Mouse (Mus musculus) embryonic facial prominence, embryonic 12.5 days (tissue): ENCODE measurements around the gene Hip1r. TPM values are rescaled to one million over a fixed set of nuclear protein-coding genes. Genes with fewer than 3 reads are reported as not detected.

Experiments
- ATAC-seq: fragments of 200-750 bp; cut with Nextera tagmentation; 2 replicates; pipeline ENCODE4 v1.8.0; 2017; ENCODE audit not compliant: insufficient number of reproducible peaks, insufficient read depth, low FRiP score, low TSS enrichment
- H3K27ac ChIP-seq: fragments of 300-500 bp; sonication (generic); 2 replicates; pipeline ENCODE4 v1.5.1; 2016; ENCODE audit warnings: mild to moderate bottlenecking
- H3K27me3 ChIP-seq: fragments of 300-500 bp; sonication (generic); 2 replicates; pipeline ENCODE4 v1.6.1; 2016; ENCODE audit warnings: mild to moderate bottlenecking, moderate library complexity
- H3K36me3 ChIP-seq: fragments of 300-500 bp; sonication (generic); 2 replicates; pipeline ENCODE4 v1.6.1; 2016; ENCODE audit warnings: mild to moderate bottlenecking
- H3K4me1 ChIP-seq: fragments of 300-500 bp; sonication (generic); 2 replicates; pipeline ENCODE4 v1.6.1; 2016
- H3K4me2 ChIP-seq: fragments of 300-500 bp; sonication (generic); replicated peaks from 2 replicates; pipeline ENCODE4 v1.6.1; 2016; ENCODE audit warnings: mild to moderate bottlenecking, moderate library complexity
- H3K4me3 ChIP-seq: fragments of 300-500 bp; sonication (generic); 2 replicates; pipeline ENCODE4 v1.5.1; 2016; ENCODE audit warnings: mild to moderate bottlenecking
- H3K9ac ChIP-seq: fragments of 300-500 bp; sonication (generic); 2 replicates; pipeline ENCODE4 v1.6.1; 2016; ENCODE audit warnings: mild to moderate bottlenecking, moderate library complexity
- H3K9me3 ChIP-seq: fragments of 300-500 bp; sonication (generic); 2 replicates; pipeline ENCODE4 v1.6.1; 2016; ENCODE audit warnings: mild to moderate bottlenecking, moderate library complexity
- WGBS: fragments of 180-500 bp; shearing (Covaris S2); methylation state at CpG from one replicate; pipeline ENCODE4 v1.1.7; 2016; 5-methylcytosine and 5-hydroxymethylcytosine counted together
- polyA plus RNA-seq: library from polyadenylated mRNA; unstranded; fragments of >200 nt; fragmentation: Nextera tagmentation; extraction: Ambion mirVana; gene quantifications from 2 replicates; pipeline ENCODE4 v1.2.1, GENCODE M21; 2016

Gene Hip1r
- polyA plus RNA-seq, 1 experiment from 2014 or later = 11.4 TPM

DNA sequence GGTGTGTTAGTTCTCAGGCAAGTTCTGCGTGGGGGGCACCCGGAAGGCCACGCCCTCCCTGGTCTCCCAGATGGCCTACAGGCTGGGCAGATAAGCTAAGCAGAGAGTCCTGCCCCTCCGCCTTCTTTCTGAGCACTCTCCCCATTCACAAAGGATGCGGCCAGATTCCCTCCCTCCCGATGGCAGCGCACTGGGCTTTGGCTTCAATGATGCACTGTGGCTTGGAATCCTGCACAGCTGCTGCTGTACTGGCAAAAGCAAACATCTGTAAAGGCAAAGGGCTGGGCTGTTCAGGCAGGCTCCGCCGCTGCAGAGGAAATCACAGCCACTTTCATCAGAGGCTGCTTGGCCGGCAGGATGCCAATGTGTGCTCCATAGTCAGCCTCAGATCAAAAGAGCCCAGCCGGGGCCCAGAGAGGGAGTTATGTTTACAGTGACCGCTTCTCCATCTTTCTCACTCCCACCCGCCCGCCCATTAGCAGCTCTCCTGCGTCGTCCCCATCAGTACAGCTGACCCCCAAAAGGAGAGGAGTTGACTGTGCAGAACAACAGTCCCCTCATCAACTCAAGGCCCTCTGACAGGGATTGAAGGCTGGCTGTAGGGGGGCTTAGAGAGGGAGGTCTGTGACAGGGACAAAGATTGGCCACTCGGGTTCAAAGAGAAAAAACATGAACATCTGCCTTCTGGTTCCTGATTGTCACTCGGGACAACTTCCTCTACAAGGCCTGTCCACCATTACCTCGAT lies 37.7 kb downstream of the Hip1r start:
- H3K9me3 ChIP-seq = no peaks in the 10 kb centered on the region
- 15% methylated on average over 19 of the region's 19 CpGs for WGBS
- H3K27me3 ChIP-seq = no peaks in the 10 kb centered on the region
- peak overlapping the region; percentile 29 for H3K4me2 ChIP-seq
- peaks cover 44% of the 10 kb centered on the region for H3K4me1 ChIP-seq
- 0 out of 2 replicates have a peak overlapping the region, but pooled peaks have one; percentile 7 for H3K9ac ChIP-seq
- peaks cover 42% of the 10 kb centered on the region for H3K36me3 ChIP-seq
- peak overlapping the region; percentile 83 for H3K27ac ChIP-seq
- no peak overlapping the region; the same call in 1 of the 2 replicates for H3K4me3 ChIP-seq
- peak; percentile 43; the same call in 1 of the 2 replicates for ATAC-seq

DNA sequence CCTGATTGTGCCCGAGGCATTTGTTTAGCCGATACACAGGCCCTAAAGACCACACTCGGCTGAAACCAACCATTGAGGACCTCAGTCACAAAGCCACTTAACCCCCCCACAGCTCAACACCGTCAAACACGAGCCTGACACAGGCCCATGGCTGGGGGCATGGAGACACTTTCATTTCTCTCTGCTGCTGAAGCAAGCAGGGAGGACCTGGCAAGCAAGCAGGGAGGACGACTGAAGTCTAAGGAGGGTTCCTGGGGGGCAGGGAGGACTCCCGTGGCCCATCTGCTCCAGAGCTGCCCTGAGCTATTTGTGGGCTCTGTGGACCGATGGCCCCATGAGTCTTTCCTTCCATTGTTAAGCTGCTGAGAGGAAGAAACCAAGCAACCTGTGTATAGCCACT lies 38.5 kb downstream of the Hip1r start:
- ATAC-seq = no peak
- 25% methylated on average over 8 of the region's 8 CpGs for WGBS
- Histone ChIP-seq H3K4me1 (peaks cover 46% of the 10 kb centered on the region), H3K36me3 (peaks cover 33% of the 10 kb centered on the region), H3K4me2 (peak overlapping the region; percentile 29; the same call in 1 of the 2 replicates), H3K27me3 (no peaks in the 10 kb centered on the region), H3K9me3 (no peaks in the 10 kb centered on the region), H3K9ac (no peak overlapping the region), H3K4me3 (no peak overlapping the region), H3K27ac (peak overlapping the region; percentile 83)

DNA sequence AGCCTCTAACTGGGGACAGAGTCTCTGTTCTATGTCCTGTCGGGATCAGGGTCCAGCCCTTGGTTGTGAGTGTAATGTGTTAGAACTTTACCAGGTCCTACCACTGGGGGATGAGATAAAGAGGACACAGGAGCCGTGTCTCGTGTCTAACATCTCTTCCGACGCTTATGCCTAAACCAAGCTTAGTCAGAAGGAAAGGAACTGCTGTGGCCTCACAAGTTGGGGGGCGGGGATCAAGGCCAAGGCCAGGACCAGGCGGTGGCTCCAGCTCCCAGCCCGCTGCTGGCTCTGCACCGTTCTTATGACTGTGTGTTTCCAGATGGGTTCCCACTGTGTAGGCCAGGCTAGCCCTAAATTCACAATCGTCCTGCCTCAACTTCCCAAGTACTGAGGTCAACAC lies 39.5 kb downstream of the Hip1r start:
- Histone ChIP-seq H3K4me1 (peaks cover 52% of the 10 kb centered on the region), H3K27me3 (no peaks in the 10 kb centered on the region), H3K9ac (no peak overlapping the region), H3K4me3 (no peak overlapping the region), H3K4me2 (no peak overlapping the region), H3K9me3 (no peaks in the 10 kb centered on the region), H3K27ac (no peak overlapping the region), H3K36me3 (peaks cover 24% of the 10 kb centered on the region)
- 82% methylated on average over 10 of the region's 10 CpGs for WGBS
- no peak for ATAC-seq

DNA sequence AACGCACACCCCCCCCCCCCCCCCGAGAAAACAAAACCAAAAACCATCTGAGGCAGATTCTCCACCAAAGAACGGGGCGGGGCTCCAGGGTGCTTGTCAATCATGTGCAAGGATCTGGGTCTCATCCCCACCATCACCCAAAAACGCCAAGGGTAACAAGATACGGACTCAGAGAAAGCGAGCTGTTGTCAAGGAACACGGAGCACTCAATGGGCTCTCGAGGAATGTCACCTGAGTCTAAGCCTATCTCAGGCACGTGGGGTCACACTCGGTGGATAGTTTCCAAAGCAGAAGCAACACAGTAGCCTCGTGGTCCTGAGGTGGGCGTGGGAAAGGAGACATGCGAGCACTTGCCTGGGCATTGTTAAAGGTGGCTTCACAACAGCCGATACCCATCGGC lies 40.3 kb downstream of the Hip1r start:
- Histone ChIP-seq H3K27me3 (no peaks in the 10 kb centered on the region), H3K4me1 (peaks cover 52% of the 10 kb centered on the region), H3K9ac (no peak overlapping the region), H3K4me3 (no peak overlapping the region), H3K9me3 (no peaks in the 10 kb centered on the region), H3K36me3 (peaks cover 15% of the 10 kb centered on the region), H3K27ac (no peak overlapping the region), H3K4me2 (no peak overlapping the region)
- ATAC-seq = no peak
- 80% methylated on average over 16 of the region's 16 CpGs for whole genome bisulfite sequencing

DNA sequence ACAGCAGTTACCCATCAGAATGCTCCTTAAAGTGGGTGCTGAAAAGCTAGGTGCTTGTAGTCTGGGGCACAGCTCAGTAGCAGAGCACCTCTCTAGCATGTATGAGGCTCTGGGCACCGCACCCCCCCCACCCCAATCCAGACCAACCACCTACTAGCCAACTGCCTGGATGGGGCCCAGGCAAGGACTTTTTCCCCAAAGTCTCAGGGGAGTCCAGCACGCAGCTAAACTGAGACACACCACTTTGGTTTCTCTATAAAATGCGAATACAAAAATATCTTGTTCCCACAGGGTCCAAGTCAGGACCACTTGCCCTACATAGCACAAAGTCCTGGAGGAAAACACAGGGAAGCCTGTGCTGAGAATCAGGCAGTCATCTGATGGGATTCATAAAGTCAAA lies 40.8 kb downstream of the Hip1r start:
- H3K27ac ChIP-seq = no peak overlapping the region
- H3K4me1 ChIP-seq = peaks cover 52% of the 10 kb centered on the region
- no peak overlapping the region for H3K9ac ChIP-seq
- ATAC-seq = no peak
- WGBS = 78% methylated on average over 3 of the region's 3 CpGs
- no peaks in the 10 kb centered on the region for H3K27me3 ChIP-seq
- no peak overlapping the region for H3K4me2 ChIP-seq
- no peaks in the 10 kb centered on the region for H3K9me3 ChIP-seq
- peaks cover 11% of the 10 kb centered on the region for H3K36me3 ChIP-seq
- no peak overlapping the region for H3K4me3 ChIP-seq

DNA sequence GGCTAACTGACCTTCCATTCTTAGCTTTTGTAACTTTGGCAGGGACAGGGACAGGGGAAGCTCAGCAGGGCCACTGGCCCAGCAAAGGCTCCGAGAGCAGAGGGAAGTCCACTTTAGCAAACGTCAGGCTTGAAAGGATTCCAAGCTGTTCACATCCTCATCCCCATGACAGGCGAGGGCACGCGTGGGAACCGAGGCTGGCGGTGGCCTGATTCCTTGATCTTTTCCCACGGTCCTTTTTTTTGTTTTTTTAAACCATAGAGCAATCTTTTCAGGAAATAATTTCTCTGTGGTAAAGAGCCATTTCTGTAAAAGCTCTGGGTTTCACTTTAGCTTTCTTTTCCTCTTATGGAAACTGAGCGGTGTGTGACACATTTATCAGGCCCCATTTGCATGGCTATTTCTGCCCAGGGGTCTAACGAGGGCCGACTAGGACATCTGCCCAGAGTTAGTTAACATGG lies 41.4 kb downstream of the Hip1r start:
- Histone ChIP-seq H3K4me3 (no peak overlapping the region), H3K9ac (no peak overlapping the region), H3K27ac (no peak overlapping the region), H3K4me1 (peaks cover 54% of the 10 kb centered on the region), H3K27me3 (no peaks in the 10 kb centered on the region), H3K36me3 (peaks cover 6% of the 10 kb centered on the region), H3K9me3 (no peaks in the 10 kb centered on the region), H3K4me2 (no peak overlapping the region)
- ATAC-seq = no peak
- WGBS = 28% methylated on average over 11 of the region's 11 CpGs

DNA sequence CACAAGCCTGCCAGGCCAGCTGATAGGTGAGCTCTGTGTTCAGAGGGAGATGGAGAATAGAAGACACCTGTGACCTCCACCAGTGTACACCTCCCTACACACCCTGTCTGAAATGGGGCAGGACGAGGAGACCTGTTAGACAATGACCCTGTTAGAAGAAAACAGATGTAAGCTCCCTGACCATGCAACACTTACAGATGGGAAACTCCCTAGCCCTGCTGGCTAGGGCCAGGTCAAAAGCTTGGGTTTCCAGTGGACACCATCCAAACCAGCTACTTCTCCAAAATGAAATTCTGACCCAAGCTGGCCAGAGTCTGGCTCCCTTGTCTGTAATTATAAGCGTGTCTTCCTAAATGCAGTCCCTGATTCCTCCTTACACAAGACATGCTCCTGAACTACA lies 42.3 kb downstream of the Hip1r start:
- Histone ChIP-seq H3K36me3 (no peaks in the 10 kb centered on the region), H3K9me3 (no peaks in the 10 kb centered on the region), H3K27me3 (no peaks in the 10 kb centered on the region), H3K4me2 (no peak overlapping the region), H3K9ac (no peak overlapping the region), H3K27ac (no peak overlapping the region), H3K4me3 (no peak overlapping the region), H3K4me1 (peaks cover 53% of the 10 kb centered on the region)
- ATAC-seq = no peak
- 69% methylated on average over 2 of the region's 2 CpGs for WGBS

DNA sequence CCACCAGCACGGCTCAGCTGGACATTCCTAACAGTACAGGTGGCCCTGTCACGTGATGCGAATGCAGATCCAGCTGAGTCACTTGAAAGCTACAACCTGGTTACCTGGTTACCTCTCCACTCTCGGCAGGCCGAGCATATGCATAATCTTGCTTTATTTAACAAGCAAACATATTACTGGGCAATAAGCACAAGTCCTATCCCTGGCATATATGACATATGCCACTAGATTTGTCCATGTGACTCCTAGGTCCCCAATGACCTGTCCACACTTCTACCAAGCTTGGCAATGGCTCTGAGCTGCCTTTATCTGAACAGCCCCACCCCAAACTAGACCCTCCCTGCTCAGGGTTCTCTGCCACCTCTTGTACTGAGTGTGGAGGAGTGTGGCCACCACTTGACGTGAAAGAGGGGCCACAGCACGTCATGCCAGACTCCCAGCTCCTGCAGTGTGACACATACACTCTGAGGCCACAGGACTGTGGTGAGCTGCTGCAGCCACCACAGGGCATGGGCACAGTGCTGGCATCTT lies 42.9 kb downstream of the Hip1r start:
- Histone ChIP-seq H3K9me3 (no peaks in the 10 kb centered on the region), H3K36me3 (no peaks in the 10 kb centered on the region), H3K4me3 (no peak overlapping the region), H3K4me2 (no peak overlapping the region), H3K9ac (no peak overlapping the region), H3K27ac (no peak overlapping the region), H3K27me3 (no peaks in the 10 kb centered on the region), H3K4me1 (peaks cover 47% of the 10 kb centered on the region)
- WGBS = 89% methylated on average over 7 of the region's 7 CpGs
- no peak for ATAC-seq

DNA sequence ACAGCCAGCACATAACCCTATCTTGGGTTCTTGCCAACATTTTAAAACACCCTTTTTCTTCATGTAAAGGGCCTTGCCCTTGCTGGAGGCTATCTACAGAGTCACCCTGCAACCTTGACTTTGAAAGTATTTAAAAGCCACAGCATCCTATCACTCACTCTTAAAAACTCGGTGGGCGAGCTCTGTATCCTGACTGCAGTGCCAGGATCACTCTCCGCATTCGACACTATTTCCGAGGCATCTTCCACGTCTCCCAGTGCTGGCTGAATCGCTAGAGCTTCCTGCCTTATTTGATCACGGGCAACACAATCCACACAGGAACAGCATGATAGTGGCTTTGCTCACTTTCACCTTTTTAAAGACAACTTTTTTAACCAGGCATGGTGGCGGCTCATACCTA lies 44.5 kb downstream of the Hip1r start:
- 88% methylated on average over 9 of the region's 9 CpGs for WGBS
- Histone ChIP-seq H3K4me2 (no peak overlapping the region), H3K4me3 (no peak overlapping the region), H3K27ac (no peak overlapping the region), H3K9ac (no peak overlapping the region), H3K9me3 (no peaks in the 10 kb centered on the region), H3K27me3 (no peaks in the 10 kb centered on the region), H3K36me3 (0 out of 2 replicates have a peak, but pooled peaks cover 4% of the 10 kb centered on the region), H3K4me1 (peaks cover 34% of the 10 kb centered on the region)
- ATAC-seq = no peak

DNA sequence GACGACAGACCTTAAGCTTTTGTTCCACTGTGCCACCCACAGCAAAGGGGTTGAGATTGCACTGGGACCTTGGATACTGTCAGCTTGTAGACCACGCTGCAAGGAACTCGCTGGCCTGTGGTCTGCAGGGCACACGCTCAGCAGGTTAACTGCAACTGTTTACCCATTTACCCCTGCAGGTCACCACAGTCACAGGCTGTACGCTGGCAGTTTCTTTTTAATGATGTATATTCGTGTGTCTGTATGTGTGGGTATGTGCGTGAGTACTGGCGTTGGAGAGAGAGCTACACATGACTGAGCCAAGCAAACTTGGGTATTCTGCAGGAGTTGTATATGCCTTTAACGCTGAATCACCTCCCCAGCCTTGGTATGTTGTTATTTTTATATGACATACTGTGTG lies 45.2 kb downstream of the Hip1r start:
- no peak for ATAC-seq
- no peak overlapping the region for H3K4me2 ChIP-seq

DNA sequence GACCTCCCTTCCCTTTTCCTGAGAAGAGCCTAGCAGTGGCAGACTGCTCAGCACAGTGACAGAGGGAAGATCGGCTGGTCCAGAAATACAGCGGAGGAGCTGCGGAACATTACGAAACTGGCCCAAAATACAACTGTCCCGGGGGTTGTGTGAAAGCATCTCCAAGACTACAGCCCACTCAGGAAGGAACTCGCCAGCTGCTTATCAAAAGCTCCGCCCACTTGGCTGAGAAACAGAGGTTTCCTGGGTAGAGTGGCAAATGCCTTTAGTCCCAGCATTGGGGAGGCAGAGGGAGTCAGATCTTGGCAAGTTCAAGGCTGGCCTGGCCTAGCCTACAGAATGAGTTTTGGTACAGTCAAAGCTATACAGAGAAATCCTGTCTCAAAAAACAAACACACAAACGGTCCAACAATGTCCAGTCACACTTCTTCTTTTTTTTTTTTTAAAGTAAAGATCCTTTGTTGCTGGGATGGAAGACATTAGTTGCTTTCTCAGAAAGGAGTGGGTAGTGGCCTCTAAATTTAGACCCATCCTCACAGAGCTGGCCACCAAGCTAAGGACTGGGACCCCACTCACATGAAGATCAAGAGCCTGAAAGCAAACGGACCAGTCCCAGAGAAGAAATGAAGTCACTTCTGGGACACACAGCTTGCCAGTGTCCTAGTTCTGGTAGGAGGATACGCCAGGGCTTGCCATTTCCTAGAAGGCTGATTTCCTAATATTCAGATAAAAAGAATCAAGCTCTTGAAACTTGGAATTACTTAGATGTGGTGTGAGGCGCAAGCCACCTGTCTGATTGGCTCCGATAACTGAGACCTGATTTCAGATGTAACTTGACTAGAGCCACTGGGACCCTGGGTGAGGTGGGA lies 46.2 kb downstream of the Hip1r start:
- no peak overlapping the region for H3K4me3 ChIP-seq
- peaks cover 21% of the 10 kb centered on the region for H3K4me1 ChIP-seq
- no peak overlapping the region for H3K27ac ChIP-seq
- 73% methylated on average over 12 of the region's 12 CpGs for WGBS
- no peaks in the 10 kb centered on the region for H3K27me3 ChIP-seq
- no peak for ATAC-seq
- H3K36me3 ChIP-seq = 0 out of 2 replicates have a peak, but pooled peaks cover 4% of the 10 kb centered on the region
- H3K4me2 ChIP-seq = no peak overlapping the region
- no peaks in the 10 kb centered on the region for H3K9me3 ChIP-seq
- H3K9ac ChIP-seq = no peak overlapping the region

More for the DNA sequence above, 45.2 kb downstream of the Hip1r start:
- no peak overlapping the region for H3K4me3 ChIP-seq
- H3K36me3 ChIP-seq = 0 out of 2 replicates have a peak, but pooled peaks cover 4% of the 10 kb centered on the region
- H3K4me1 ChIP-seq = peaks cover 30% of the 10 kb centered on the region
- H3K9me3 ChIP-seq = no peaks in the 10 kb centered on the region
- WGBS = 87% methylated on average over 9 of the region's 9 CpGs
- no peak overlapping the region for H3K27ac ChIP-seq
- no peaks in the 10 kb centered on the region for H3K27me3 ChIP-seq
- no peak overlapping the region for H3K9ac ChIP-seq
